Mouse (Mus musculus): ENCODE results near the gene Dnajc15. TPM values are rescaled to one million over a fixed set of nuclear protein-coding genes. Genes with fewer than 3 reads are reported as not detected.

Gene Dnajc15
- total RNA-seq, 2 experiments from 2014 or later, result 51.8 to 52.7 TPM

- intact Hi-C loops (cut with DNase I), result no loop called here
- no peak for DNase-seq (ENCODE audit: extremely low spot score in 1 of 2, low spot score in 2 of 2)
Measured at GRCm38 (mm10) chr14:77864510-77864909, 10.4 kb downstream of the Dnajc15 start.

- intact Hi-C loops (cut with DNase I), result no loop called here
Measured at GRCm38 (mm10) chr14:77864051-77864450, 10.9 kb downstream of the Dnajc15 start.

DNA sequence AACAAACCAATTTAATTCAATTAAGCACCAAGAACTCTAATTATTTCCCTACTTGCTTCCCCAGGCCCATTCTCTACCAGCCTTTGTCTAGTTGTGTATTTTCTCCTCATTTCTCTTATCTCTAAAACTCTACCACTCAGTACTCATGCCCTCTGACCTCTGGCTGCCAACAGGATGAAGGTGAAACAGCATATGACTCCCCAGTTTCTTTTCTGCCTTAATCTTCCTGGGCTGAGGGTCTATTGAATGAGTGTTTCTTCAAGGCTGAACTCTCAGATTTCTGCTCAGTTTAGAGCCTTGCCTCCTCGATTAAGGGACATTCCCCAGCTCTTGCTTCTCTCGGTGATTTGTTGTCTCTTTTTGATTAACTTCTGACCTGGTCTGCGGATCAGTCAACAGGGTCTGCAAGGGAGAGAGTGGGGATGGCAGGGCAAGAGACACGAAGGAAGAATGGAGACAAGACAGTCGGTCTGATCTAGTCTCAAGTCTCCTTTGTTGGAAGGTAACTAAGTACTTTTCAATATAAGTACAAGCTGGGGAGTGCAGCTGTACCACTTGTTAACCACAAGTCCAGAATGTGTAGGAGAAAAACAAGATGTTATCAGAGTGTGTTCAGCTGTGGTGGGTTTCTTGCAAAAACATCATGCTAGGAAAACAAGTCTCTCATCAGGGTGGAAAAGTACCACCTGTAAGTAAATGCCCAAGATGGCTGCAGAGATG lies 13.9 kb downstream of the Dnajc15 start:
- intact Hi-C loops (cut with DNase I), result no loop called here
- DNase-seq (ENCODE audit: extremely low spot score in 1 of 2, low spot score in 2 of 2), result no peak

More at GRCm38 (mm10) chr14:77864051-77864450, 10.9 kb downstream of the Dnajc15 start:
- DNase-seq (ENCODE audit: extremely low spot score in 1 of 2, low spot score in 2 of 2), result no peak

GRCm38 (mm10) chr14:77859894-77860293 lies 15.0 kb downstream of the Dnajc15 start:
- DNase-seq (ENCODE audit: extremely low spot score in 1 of 2, low spot score in 2 of 2), result no peak
- intact Hi-C loops (cut with DNase I), result no loop called here

DNA sequence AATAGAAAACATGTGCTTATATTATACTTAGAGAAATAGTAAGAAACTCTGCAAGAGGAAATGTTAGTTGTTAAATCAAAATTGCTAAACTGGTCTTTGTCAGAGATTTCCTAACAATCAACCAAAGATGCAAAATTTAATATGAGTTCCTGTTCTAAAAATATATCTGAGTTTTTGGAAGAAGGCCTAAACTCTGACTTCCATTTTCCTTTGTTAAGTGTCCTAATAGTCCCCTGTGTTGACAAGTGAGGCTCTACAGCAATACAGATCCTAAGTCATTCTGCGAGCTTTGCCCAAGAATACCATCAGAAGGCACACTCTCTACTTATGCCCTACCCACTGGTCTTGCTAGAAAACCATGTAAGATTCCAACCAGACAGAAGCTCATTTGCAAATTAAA lies 21.0 kb downstream of the Dnajc15 start:
- intact Hi-C loops (cut with DNase I), result no loop called here

DNA sequence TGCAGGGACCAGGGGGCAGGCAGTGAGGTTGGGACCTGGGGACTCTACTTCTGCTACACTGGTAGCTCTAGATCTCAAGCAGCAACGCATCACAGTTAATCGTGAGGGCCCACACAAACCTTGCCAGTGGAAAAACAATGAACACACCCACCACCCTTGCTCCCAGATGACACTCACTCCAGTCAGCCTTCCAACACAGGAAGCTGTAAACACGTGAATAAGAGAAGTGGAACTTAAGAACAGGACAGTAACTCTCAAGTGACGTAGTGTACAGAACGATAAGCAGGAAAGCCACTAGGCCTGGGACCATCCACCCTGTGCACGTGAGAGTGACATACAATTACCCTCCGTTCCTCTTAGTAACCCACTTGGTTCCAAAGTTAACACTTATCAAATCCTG lies 25.1 kb downstream of the Dnajc15 start:
- DNase-seq (ENCODE audit: extremely low spot score in 1 of 2, low spot score in 2 of 2), result no peak
- intact Hi-C loops (cut with DNase I), result no loop called here

More for the DNA sequence above, 21.0 kb downstream of the Dnajc15 start:
- no peak for DNase-seq (ENCODE audit: extremely low spot score in 1 of 2, low spot score in 2 of 2)

- intact Hi-C loops (cut with DNase I), result no loop called here
Measured at GRCm38 (mm10) chr14:77848349-77848748, 26.6 kb downstream of the Dnajc15 start.

DNA sequence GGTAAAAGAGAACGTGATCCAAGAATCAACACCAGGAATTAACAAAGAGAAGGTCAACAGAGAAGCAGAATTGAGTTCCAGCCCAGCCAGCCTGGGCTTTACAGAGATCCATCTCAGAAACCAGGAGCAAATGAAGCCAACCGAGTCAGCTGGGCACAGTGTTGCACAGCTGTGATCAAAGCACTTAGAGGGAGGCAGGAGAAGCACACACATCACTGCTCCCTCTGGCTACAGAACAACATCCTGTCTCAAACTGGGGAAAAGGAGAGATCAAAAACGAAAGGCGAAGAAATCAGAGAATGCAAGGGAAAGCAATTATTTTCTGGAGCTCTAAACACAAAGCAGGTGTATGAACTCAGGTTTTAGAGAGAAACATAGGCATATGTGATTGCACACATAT lies 28.7 kb downstream of the Dnajc15 start:
- intact Hi-C loops (cut with DNase I), result no loop called here
- no peak for DNase-seq (ENCODE audit: extremely low spot score in 1 of 2, low spot score in 2 of 2)

More at GRCm38 (mm10) chr14:77848349-77848748, 26.6 kb downstream of the Dnajc15 start:
- no peak for DNase-seq (ENCODE audit: extremely low spot score in 1 of 2, low spot score in 2 of 2)

- intact Hi-C loops (cut with DNase I), result no loop called here
- DNase-seq (ENCODE audit: extremely low spot score in 1 of 2, low spot score in 2 of 2), result no peak
Measured at GRCm38 (mm10) chr14:77845479-77845878, 29.4 kb downstream of the Dnajc15 start.

GRCm38 (mm10) chr14:77840574-77840973 lies 34.4 kb downstream of the Dnajc15 start:
- no peak for DNase-seq (ENCODE audit: extremely low spot score in 1 of 2, low spot score in 2 of 2)
- intact Hi-C loops (cut with DNase I), result loop anchor here (5.0 kb wide), 2 partner anchors 683 to 698 kb away; partner anchors contain the start of gene Enox1

GRCm38 (mm10) chr14:77840078-77840477 lies 34.8 kb downstream of the Dnajc15 start:
- DNase-seq (ENCODE audit: extremely low spot score in 1 of 2, low spot score in 2 of 2), result no peak
- intact Hi-C loops (cut with DNase I), result loop anchor here (5.0 kb wide), 2 partner anchors 683 to 698 kb away; partner anchors contain the start of gene Enox1

DNA sequence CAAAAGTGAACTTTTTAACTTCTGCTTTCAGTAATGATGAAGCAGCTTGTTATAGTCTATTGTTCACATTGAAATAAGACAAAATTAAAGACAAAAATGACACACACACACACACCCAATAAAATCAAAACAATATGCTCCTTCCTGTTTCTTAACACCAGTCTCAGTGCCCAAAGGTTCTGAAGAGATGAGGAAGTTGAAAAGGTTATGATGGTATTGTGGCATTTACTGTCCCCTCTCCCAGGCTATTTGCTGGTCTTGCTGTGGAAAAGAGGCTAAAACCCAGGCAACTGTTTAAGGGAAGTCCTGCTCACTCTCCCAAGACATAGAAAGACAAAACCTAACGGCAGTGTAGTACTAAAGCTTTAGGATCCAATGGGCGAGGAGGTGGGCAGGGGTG lies 38.1 kb downstream of the Dnajc15 start:
- DNase-seq (ENCODE audit: extremely low spot score in 1 of 2, low spot score in 2 of 2), result no peak
- intact Hi-C loops (cut with DNase I), result no loop called here

DNA sequence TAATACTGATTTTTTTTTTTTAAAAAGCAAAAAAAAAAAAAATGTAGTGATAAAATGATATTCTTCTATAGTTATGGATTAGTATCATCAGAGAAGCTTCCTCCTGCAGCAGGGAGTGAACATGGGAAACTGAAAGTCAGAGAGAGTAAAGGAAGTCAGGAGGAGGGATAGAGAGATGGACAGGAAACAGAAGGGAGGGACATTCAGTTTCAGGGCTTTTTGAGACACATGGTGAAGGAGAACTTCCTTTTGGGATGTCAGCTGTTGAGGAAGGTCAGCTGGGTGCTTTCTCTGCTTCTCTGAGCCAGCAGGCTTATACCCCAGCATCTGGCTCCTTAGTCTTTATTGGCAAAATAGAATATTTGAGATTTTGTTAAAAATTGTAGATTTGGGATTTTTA lies 42.6 kb downstream of the Dnajc15 start:
- intact Hi-C loops (cut with DNase I), result no loop called here
- no peak for DNase-seq (ENCODE audit: extremely low spot score in 1 of 2, low spot score in 2 of 2)

DNA sequence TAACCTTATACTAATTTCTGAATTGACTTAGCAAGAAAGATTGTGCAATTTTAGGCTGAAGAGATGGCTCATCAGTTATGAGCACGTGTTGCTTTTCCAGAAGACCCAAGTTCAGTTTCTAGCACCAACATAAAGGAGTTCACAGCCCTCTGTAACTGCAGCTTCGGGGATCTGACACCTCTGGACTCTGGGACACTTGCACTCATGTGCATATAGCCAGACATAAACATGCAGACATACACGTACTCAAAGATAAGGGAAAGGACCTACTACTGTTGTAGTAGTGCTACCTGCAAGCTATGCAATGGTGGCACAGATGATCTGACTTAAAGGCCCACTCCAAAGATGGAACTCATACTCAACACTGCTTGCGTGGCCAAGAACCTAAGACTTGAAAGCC lies 43.0 kb downstream of the Dnajc15 start:
- no peak for DNase-seq (ENCODE audit: extremely low spot score in 1 of 2, low spot score in 2 of 2)
- intact Hi-C loops (cut with DNase I), result no loop called here

DNA sequence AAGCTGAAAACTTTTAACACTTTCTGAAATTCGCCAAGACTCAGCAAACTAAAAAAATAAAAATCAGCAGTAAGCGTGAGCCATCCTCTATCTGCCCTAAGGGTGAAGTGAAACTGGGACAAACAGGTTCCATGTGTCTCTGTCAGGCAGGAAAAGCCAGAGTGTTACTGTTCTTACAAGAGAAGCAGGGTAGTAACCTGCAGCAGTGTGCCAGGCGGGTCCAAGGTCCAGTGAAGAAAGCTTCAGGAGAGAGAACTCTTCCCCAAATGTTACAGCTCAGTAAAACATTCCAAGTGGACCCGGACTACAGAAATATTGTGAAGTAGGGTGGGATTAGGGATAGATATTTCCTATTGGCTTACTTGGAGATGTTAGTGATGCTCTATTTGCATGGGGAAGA lies 45.3 kb downstream of the Dnajc15 start:
- intact Hi-C loops (cut with DNase I), result no loop called here
- no peak for DNase-seq (ENCODE audit: extremely low spot score in 1 of 2, low spot score in 2 of 2)

GRCm38 (mm10) chr14:77825891-77826290 lies 49.0 kb downstream of the Dnajc15 start:
- DNase-seq (ENCODE audit: extremely low spot score in 1 of 2, low spot score in 2 of 2), result no peak
- intact Hi-C loops (cut with DNase I), result no loop called here

- intact Hi-C loops (cut with DNase I), result no loop called here
- DNase-seq (ENCODE audit: extremely low spot score in 1 of 2, low spot score in 2 of 2), result no peak
Measured at GRCm38 (mm10) chr14:77825121-77825520, 49.8 kb downstream of the Dnajc15 start.

GRCm38 (mm10) chr14:77819841-77820240 lies 55.1 kb downstream of the Dnajc15 start:
- intact Hi-C loops (cut with DNase I), result no loop called here
- DNase-seq (ENCODE audit: extremely low spot score in 1 of 2, low spot score in 2 of 2), result no peak

DNA sequence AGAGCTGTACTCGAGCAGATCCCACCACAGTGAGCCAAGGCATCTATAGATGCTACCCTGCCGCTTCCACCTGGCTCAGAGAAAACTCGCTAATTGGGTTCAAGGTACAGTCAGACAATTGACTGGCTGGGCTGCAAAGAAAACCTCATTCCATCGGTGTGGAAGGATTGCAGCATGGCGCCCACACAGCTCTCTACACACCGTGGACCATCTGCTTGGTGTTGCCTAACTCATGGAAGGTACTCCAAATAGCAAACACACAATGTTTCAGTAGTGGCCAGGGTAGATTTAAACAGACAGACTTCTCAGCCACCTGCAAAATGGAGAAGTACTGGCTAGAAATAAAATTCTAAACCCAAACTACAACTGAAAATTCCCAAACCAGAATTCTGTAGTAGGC lies 57.4 kb downstream of the Dnajc15 start:
- intact Hi-C loops (cut with DNase I), result no loop called here
- DNase-seq (ENCODE audit: extremely low spot score in 1 of 2, low spot score in 2 of 2), result no peak

DNA sequence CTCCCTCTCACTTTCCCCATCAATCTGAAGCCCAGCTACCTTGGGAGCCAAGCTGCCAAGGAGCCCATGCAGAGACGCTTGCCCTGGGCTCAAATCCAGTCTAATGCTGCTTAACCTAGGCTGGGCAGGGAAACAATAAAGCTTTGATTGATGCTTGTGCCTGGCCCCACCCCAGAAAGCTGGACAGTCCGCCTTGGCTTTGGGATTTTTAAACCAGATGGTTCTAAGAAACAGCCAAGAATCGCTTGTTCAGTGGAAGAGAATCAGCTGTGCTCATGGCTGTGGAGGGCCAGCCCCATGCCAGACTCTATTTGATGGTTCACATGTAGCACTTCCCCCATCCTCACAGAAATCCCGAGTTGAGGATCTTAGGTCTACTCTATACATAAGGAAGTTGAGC lies 60.0 kb downstream of the Dnajc15 start:
- no peak for DNase-seq (ENCODE audit: extremely low spot score in 1 of 2, low spot score in 2 of 2)
- intact Hi-C loops (cut with DNase I), result no loop called here

DNA sequence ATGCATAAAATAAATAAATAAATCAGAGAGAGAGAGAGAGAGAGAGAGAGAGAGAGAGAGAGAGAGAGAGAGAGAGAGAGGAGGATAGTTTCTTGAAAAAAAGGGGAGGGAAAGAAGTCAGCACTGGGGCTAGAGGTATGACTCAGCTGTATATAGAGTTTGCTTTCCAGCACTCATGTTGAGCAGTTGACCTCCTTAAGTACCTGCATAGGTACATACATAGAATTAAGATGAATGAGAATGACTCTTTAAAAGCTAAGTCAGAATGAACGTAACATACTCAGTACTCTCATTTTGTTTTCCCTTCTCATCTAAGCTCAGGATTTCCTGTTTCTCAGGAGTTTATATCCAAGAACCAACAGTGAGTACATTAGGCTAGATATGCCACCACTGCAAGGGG lies 62.0 kb downstream of the Dnajc15 start:
- intact Hi-C loops (cut with DNase I), result no loop called here
- DNase-seq (ENCODE audit: extremely low spot score in 1 of 2, low spot score in 2 of 2), result no peak

Data from left cerebral cortex, postnatal 10 days (tissue).